Mouse (Mus musculus) spleen, postnatal 36 days (tissue): ENCODE measurements around the gene Pkm.

ENCODE experiments used
- DNase-seq, 2 experiments: peaks; one replicate each; pipeline ENCODE4 v3.0.0; 2022; ENCODE audit warnings: low spot score in 2 of 2, mixed read lengths in 1 of 2

Gene Pkm

GRCm38 (mm10) chr9:59666016-59666415 is 9.8 kb downstream of the Pkm start:
- no peak for DNase-seq

- DNase-seq = no peak
These were observed 10.6 kb downstream of the Pkm start for GRCm38 (mm10) chr9:59666813-59667212.

DNA sequence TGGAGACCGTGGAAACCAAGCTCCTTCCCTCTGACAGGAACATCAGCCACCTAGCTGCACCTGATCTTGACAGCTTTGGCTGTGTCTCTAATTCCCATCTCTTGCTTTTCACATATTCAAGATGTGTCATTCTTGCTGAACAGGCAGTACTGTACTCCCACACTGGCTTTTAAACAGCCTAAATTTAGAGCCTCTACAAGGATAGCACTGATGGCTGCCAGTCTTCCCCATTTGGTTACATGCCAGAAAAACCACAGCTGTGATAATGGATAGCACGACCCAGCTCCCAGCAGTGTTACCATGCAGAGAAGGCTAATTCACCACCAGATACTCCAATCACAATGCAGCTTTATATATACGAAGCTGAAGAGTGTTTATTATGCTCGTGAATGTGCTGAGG is 11.1 kb downstream of the Pkm start:
- DNase-seq = no peak

DNA sequence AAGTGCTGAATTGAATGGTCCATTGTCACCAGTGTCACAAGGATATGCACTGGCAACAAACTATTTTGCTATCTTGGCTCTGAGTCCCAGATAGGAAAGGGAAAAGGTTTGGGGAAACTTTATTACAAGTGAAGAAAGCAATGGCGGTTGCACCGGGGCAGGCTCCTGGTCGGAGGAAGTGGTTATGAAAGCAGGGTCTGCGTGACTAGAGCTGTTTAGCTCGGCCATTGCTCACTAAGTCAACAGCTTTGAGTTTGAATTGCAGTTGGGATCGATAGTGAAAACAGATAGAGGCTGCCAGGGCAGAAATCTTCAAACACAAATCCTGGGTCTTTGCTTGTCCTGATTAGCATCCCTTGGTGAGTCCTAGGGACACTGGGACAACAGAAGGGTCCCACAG is 11.7 kb downstream of the Pkm start:
- no peak for DNase-seq

DNA sequence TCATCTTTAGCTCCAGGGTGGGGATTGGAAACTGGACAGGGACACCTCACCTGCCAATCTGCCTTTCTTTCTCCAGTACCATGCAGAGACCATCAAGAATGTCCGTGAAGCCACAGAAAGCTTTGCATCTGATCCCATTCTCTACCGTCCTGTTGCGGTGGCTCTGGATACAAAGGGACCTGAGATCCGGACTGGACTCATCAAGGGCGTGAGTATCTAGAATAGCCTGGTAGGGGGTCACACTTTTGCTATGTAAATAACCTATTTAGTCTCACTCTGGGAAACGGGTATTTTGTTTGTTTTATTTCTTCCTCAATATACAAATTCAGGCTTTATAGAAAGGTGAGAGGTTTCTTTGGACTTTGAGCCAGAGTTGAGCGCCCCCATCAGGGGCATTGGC is 12.3 kb downstream of the Pkm start:
- no peak for DNase-seq

DNA sequence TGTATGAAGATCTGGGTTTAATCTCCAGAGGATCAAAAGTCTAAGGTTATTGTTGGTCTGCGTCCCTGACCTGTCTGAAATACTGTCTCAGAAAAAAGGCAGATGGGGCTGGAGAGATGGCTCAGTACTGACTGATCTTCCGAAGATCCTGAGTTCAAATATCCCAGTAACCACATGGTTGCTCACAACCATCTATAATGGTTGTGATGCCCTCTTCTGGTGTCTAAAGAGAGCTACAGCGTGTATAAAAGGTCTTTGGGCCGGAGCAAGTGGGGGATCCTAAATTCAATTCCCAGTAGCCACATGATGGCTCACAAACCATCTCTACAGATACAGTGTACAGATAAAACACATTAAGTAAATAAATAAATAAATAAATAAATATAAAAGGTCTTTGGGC is 13.0 kb downstream of the Pkm start:
- DNase-seq = no peak

- no peak for DNase-seq
These were observed 16.2 kb downstream of the Pkm start for GRCm38 (mm10) chr9:59672195-59672894.

DNA sequence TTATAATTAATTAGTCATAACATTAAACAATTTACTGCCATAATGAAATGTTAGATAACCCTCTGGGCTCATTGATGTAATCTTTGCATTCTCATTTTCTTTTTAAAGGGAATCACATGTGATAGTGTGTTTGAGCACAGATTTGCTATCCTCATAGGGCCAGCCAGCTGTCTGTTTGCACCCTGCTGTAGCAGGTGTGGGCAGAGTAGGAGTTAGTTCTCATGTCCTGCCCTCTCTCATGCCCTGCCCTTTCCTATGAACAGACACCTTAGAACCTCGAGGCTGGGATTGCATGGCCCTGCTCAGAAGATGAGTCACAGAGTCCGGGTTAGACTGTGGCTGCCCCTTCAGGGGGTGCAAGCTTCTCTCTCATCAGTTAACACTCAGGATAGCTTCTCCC is 17.3 kb downstream of the Pkm start:
- no peak for DNase-seq

- DNase-seq = no peak
These were observed 19.4 kb downstream of the Pkm start for GRCm38 (mm10) chr9:59675598-59675997.

GRCm38 (mm10) chr9:59678313-59678712 is 22.1 kb downstream of the Pkm start:
- no peak for DNase-seq

GRCm38 (mm10) chr9:59679678-59680533 is 23.7 kb downstream of the Pkm start, which contains the start of gene Gramd2:
Gramd2 (plus strand) TSS chr9:59680144.
- DNase-seq = peak; percentile 16 to 28

DNA sequence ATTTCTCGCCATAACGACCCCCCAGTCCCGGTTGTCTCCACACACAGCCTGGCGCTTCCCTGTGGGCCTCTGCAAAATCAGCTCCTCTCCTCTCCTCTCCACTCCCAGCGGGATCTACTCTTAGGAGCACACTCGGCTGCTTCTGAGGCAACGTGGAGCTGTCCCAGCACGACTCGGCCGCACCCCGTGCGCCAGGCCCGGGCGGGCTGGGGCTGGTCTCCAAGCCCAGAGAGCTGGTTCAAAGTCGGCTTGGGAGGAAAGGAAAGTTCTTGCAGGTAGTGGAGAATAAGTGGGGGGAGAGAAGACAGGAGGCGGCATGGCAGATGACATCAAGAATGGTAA is 24.3 kb downstream of the Pkm start:
- no peak for DNase-seq

GRCm38 (mm10) chr9:59684020-59684419 is 27.9 kb downstream of the Pkm start:
- DNase-seq = no peak

- DNase-seq = no peak
These were observed 31.4 kb downstream of the Pkm start for GRCm38 (mm10) chr9:59687416-59688046.

- no peak for DNase-seq
These were observed 35.5 kb downstream of the Pkm start for GRCm38 (mm10) chr9:59691635-59692094.

GRCm38 (mm10) chr9:59692145-59692544 is 36.0 kb downstream of the Pkm start:
- DNase-seq = no peak

DNA sequence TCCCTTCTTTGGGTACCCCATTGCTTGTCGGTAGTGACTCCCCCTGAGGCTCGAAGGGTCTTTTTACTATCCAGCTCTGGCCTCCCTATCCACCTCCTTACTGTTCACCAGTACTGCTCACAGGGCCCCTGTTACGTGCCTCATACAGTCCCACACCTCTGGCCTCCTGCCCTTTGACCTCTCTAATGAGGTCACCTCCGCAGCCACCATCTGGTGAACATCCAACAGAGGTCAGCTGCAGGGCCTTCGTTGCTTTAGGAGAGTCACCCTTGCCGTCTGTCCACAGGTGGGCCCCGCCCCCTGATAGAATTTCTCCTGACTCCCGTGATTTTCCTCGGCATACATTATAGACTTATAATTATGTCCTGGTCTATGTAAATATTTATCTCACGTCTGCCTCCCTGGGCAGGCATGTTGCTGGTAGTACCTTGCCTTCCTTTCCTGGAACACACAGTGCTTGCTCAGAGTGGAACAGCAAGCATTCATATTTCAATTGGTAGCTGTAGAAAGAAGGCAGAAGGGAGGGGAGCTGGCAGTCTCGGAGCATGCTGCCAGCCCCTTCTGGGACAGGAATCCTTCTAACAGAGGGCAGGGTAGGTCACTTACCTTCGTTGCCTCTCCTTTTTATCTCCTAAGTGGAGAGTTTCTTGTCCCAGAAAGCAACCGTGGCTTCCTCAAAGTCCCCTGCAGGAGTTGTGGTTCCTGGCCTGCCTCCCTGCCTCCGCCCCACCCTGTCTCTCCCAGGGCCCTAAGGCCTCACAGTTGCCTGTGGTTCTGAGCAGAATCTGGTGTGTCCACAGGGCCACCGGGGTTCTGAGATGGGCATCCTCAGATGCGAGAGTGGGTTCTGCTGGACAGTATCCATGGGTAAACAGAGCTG is 38.6 kb downstream of the Pkm start:
- no peak for DNase-seq

GRCm38 (mm10) chr9:59695451-59695813 is 39.3 kb downstream of the Pkm start:
- no peak for DNase-seq

DNA sequence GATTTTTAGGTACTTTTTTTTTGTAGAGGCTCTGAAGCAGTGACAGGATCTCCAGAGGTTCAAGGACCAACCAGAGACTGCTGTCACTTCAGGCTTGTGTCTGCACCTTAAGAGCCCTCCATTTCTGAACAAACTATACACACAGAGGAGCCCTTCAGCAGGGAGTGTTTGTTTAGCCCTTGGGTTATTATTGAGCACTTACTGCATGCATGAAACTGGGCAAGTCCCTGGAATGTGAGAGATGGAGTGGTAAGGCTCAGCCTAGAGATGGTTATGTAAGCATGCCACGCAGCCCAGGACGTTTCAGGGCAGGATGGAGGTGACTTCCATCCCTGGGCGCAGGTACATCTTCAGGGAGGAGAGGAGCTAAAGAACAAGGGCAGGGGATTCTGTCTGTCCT is 40.2 kb downstream of the Pkm start:
- no peak for DNase-seq

DNA sequence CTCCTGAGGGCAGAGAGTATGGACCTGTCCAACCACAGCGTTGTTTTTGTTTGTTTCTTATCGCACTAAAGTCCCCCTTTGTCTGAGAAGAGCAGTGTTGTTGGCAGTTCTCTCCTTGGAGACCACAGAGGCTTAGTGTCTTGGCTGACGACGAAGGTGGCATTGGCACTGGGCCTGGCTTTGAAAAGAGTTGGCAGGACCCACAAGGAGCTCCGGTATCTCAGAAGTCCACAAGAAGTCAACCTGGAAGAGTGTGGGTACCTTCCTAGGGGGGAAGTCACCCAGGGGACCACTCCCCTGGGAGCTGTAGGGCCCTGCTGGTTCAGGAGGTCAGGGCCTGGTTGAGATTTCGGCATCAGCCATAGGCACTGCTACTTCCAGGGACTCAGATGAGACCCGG is 44.9 kb downstream of the Pkm start:
- DNase-seq = no peak

DNA sequence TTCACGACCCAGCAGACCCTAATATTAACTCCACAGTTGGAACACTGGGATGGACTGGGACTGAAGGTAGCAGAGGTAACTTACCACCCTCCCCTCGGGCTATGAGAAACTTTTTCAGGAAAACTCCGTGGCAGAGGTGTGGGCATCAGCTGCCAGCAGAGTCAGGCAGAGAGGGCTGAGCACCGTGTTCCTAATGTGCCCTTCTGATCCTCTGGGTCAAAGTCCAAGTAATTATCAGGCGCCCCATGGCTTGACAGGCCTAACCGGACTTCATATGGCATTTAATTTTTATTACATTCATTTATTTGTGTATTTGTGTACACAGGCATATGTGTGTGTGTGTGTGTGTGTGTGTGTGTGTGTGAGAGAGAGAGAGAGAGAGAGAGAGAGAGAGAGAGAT is 46.9 kb downstream of the Pkm start:
- DNase-seq = no peak
